Mouse (Mus musculus): ENCODE measurements around the gene Frmd4a. TPM values are rescaled to one million over a fixed set of nuclear protein-coding genes. Genes with fewer than 3 reads are reported as not detected.

Gene Frmd4a
- total RNA-seq, 2 experiments from 2014 or later, result 86.4 to 94.1 TPM

GRCm38 (mm10) chr2:4638189-4638588 lies 620.7 kb downstream of the Frmd4a start:
- intact Hi-C loops (cut with DNase I), result loop anchor here (10.0 kb wide), 1 partner anchor 133 kb away; no protein-coding TSS in a partner anchor

GRCm38 (mm10) chr2:4645066-4645465 lies 627.5 kb downstream of the Frmd4a start:
- DNase-seq (ENCODE audit: low spot score in 2 of 2), result no peak
- intact Hi-C loops (cut with DNase I), result no loop called here

More at GRCm38 (mm10) chr2:4638189-4638588, 620.7 kb downstream of the Frmd4a start:
- no peak for DNase-seq (ENCODE audit: low spot score in 2 of 2)

- intact Hi-C loops (cut with DNase I), result no loop called here
- no peak for DNase-seq (ENCODE audit: low spot score in 2 of 2)
These were observed 630.6 kb downstream of the Frmd4a start for GRCm38 (mm10) chr2:4648094-4648493.

- intact Hi-C loops (cut with DNase I), result no loop called here
- no peak for DNase-seq (ENCODE audit: low spot score in 2 of 2)
These were observed 632.1 kb downstream of the Frmd4a start for GRCm38 (mm10) chr2:4649646-4650045.

- DNase-seq (ENCODE audit: low spot score in 2 of 2), result peak; percentile 87 to 91
- intact Hi-C loops (cut with DNase I), result loop anchor here (1.0 kb wide), 1 partner anchor 213 kb away; no protein-coding TSS in a partner anchor
These were observed 634.2 kb downstream of the Frmd4a start, which contains the start of gene Prpf18 for GRCm38 (mm10) chr2:4651500-4652285. TSS of gene Prpf18 (minus strand) at chr2:4652113.

- DNase-seq (ENCODE audit: low spot score in 2 of 2), result no peak
- intact Hi-C loops (cut with DNase I), result no loop called here
These were observed 643.2 kb downstream of the Frmd4a start for GRCm38 (mm10) chr2:4660677-4661076.

Measured in left cerebral cortex, postnatal 14 days (tissue).